Mouse (Mus musculus) left cerebral cortex, postnatal 4 days (tissue): ENCODE measurements around the gene Gpam. TPM values are rescaled to one million over a fixed set of nuclear protein-coding genes. Genes with fewer than 3 reads are reported as not detected.

Experiments
- DNase-seq: peaks from one replicate; pipeline ENCODE4 v3.0.0-alpha.2; 2022
- intact Hi-C: fragments of 180-260 bp; cut with DNase I; formaldehyde crosslinking; loops from one replicate; pipeline ENCODE4 v1.15.1; 2025
- total RNA-seq, 2 experiments: library from RNA; stranded (reverse); gene quantifications; 2 replicates each; pipeline ENCODE4 v1.2.3; 2021

Gpam gene
- total RNA-seq, 2 experiments from 2014 or later: 47.3 to 47.5 TPM

DNA sequence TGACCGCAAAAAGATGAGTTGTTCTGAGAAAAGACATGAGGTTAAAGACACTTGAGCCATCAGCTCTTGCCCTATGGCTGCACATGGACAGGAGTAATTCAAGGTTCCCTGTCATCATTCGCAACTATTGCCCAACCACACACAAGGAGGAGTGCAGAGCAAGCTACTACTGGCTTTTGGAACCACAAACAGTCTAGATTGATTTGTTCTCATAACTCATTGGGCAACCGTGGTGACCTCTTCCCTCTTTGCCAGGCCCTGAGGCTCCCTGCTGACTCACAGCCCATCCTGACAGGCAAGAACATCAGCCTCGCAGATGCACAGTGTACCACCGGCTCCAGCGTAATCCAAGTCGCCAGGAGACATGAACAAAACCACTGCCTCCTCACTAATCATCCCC is 12.3 kb upstream of the Gpam start:
- intact Hi-C loops: no loop called here
- no peak for DNase-seq

DNA sequence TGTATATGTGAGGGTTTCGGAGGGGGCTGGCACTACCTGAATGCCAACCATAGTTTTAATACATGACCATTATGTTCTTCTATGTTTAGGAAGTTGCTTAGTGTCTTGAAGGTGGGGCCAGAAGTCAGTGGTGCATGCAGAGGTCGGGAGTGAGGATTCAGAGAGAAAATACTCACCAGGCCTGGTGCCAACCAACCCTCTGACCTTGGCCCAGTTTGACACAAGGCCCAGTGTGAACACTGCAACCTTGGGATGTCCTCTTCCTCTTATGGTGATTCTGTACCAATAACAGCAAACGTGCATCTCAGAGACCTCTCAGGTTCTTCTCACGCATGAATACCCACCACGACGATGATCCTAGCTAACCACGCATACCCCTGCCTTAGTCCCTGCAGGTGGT is 11.5 kb upstream of the Gpam start:
- intact Hi-C loops: no loop called here
- no peak for DNase-seq

DNA sequence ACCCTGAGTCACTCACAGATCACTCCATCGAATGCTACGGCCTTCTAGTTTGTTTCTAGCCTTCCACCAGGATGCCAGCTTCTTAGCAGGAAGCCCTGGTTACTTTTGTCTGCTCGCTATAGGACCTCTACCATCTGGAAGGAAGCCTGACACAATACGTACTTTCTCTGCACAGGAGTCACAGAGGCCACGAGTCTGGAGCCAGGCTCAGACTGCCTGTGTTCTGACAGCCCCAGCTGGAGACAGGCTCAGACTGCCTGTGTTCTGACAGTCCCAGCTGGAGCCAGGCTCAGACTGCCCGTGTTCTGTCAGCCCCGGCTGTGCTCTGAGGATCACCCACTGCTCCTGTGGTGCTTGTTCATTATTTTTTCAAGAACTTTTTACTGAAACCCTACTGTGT is 10.8 kb upstream of the Gpam start:
- intact Hi-C loops: no loop called here
- peak; percentile 29 for DNase-seq

DNA sequence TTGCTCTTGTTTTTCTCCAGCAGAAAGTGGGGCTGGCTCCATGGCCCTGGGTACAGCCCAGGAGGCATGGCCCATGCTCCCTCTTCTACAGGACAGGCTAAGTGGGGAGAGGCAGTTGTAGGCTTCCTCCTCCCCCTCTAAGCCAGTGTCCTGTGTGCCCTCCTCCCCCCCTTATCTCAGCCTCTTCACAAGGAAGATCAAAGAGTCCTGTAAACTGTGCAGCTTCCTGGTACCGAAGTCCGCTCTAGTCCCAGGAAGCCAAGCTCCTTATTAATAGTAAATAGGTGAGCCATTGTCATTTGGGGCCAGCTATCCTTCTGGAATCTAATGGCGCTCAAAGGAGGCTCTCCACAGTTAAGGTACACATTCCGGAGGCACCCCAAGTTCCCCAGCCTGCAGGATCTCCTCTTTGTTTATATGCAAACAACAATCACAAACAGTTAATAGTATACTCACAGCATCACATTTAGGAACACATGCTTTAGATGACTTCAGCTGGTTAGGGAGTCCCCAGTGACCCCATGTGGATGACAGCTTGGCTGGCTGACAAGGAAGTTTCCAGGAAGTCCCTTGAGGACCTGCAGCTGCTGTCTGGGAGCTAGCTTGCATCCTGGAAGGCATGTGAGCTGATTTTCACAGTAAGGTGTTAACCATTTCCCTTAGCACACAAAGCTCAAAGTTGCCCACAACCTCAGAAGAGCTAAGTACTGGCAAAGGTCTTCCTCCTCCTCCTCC is 9.8 kb upstream of the Gpam start:
- DNase-seq: peak; percentile 21
- intact Hi-C loops: no loop called here

DNA sequence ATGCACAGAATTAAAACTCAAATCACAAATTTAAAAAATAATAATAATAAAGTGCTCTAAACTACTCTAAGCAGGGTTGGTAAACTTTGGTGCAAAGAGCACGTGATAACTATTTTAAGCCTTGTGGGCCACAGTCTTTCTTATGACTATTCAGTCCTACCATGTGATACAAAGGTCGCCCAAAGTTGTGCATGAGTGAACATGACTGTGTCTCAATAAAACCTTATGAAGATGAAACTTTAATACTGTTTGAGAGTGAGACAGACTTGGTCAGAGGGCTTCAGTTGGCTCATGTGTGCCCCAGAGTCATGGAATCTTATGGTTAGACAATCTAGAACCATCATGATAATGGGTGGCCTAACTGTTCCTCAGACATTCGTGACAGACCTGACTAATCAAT is 8.9 kb upstream of the Gpam start:
- no peak for DNase-seq
- intact Hi-C loops: no loop called here

DNA sequence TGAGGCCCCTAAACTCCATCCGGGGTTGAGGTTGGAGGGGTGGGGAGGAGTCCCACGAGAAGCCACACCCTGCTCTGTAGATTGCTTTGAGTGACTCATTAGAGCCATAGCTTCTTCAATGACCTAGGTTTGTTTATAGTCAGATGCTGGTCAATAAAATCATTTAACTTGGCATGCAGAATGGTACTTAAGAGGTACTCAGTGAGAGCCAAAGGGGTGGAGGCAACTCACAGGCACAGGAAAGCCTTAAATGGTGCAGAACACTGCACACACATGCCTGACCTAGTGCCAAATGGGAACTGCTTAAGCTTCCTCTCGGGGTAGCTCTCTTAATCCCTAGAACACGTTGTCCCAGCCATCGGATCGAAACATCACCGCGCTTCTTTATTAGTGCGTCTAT is 7.5 kb upstream of the Gpam start:
- intact Hi-C loops: no loop called here
- no peak for DNase-seq

DNA sequence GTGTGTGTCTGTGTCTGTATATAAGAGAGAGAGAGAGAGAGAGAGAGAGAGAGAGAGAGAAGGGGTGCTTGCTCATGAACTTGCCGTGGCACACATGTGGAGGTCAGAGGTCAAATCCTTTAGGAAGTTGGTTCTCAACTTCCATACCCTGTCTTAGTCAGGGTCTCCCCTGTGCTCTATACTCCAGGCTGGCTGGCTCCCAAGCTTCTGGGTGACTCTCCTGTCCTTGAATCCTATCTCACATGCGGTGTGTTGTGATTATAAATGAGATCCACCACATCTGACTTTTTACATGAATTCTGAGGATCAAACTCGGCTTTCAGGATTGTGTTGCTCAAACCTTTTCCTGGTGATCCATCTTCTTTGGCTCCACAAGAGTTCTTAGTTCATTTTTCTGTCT is 5.4 kb upstream of the Gpam start:
- intact Hi-C loops: no loop called here
- DNase-seq: no peak

DNA sequence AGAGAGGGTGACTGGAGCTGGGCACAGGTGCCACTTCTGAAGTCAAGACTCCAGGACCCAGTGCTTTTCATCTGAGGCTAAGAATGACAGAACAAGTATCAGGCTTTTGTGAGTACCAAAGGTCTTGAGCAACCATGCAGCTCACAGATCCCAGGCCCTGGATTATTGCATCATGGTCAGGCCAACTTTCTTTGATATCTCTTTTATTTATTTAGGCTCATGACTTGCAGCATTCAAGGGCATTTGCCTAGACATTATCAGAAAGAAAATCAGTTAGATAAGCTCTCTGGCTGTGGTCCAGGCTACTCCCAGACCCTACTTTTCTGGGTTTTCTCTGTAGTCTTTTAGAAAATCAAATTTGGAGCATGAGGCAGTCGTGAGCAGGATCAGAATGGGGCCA is 4.7 kb upstream of the Gpam start:
- no peak for DNase-seq
- intact Hi-C loops: no loop called here

DNA sequence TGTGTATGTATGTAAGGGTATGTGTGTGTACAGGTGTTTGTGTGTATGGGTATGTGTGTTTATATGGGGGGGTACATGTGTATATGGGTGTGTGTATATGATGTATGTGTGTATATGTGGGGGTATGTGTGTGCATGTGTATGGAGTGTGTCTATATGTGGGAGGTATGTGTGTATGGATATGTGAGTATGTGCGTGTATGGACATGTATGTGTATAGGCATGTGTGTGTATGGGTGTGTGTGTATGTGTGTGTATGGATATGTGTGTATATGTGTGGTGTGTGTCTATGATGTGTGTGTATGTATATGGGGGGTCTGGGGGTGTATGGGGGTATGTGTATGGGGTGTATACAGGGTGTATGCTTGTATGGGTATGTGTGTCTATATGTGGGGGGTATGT is 1.4 kb upstream of the Gpam start:
- no peak for DNase-seq
- intact Hi-C loops: no loop called here

DNA sequence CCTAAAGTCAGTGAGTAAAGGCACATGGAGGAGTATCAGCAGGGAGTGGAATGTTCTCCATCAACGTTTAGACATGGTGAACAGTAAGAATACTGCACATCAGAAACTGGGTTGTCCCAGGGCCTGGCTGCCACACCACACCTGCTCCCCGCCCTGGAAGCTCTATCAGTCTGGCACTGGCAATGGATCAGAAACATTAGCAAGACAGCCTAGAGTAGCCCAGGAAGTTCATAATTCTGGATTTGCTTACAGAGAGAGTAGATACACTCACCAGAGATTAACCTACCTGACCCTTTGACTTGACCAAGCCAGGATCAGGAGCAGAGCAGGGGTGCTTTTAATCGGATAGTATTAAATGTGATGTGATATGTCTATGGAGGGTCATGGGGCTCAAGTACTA is 1.6 kb downstream of the Gpam start:
- intact Hi-C loops: no loop called here
- DNase-seq: no peak

DNA sequence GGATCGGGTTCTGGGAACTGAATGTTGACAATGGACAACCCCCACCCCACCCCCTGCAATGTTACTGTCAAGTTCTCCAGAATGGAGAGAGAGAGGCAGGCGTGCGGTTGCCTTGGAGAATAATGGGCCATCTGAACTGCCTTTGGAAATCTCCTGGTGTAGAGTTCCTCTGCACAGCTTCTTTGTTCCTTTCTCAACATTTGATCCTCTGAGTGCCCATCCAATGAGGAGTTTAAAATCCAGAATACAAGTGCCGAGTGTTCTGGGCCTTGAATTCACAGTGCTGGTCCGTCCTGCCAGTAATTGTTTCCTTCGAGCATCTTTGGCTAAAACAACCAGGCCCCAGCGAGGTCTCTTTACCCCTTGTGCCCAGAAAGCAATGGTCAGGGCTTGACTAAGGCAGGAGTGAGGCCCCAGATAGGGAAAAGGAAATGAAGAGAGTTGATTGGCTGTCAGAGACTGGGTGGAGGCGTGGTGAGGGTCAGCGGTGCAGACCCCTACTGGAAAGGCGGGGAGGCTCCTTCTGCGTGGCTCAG is 4.0 kb downstream of the Gpam start:
- peak; percentile 57 for DNase-seq
- intact Hi-C loops: no loop called here

DNA sequence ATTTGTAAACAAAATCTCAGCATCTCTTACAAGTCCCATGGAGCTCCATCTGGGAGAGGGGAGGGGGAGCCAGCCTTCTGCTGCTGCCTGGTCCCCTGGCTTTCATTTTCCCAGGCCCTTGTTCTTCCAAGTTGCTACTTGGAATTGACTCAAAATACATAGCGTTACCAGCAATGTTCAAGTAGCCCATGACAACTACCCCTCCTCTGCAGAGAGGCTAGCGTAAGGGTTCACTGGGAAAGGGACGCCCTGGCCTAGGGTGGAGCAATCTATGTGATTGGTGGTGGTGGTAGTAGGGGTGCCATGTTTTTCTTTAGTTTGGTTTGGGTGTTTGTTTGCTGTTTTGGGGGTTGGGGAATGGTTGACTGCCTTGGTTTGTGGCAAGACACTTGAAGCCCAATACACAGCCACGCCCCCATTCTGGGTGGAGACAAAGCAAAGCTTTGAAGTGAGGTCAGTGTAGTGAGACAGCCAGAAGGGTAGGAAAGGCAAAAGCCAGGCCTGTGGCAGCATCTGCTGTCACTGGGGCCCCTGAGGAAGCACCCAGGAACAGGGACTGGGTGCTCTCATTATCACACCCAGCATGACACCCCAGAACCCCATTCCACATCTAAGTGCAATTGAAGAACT is 4.6 kb downstream of the Gpam start:
- DNase-seq: peak; percentile 37

DNA sequence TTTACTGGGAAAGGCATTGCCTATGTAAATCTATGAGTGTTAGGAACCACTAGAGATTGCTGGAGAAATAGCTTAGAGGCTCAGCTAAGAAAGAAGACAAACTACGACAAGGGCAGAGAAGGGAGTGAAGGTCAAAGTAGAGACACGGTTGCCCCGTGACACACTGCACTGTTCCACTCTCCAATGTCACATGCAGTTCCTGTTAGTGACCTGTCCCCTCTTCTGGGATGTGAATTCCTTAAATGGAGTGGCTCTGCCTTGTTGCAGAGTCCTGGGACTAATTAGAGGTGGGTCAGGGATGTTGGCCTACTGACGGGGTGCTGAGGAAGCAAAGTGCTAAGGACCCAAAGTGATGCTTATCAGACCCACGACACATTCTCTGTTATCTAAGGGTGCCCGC is 5.2 kb downstream of the Gpam start:
- intact Hi-C loops: no loop called here
- DNase-seq: no peak

More for the DNA sequence above, 4.6 kb downstream of the Gpam start:
- intact Hi-C loops: no loop called here

DNA sequence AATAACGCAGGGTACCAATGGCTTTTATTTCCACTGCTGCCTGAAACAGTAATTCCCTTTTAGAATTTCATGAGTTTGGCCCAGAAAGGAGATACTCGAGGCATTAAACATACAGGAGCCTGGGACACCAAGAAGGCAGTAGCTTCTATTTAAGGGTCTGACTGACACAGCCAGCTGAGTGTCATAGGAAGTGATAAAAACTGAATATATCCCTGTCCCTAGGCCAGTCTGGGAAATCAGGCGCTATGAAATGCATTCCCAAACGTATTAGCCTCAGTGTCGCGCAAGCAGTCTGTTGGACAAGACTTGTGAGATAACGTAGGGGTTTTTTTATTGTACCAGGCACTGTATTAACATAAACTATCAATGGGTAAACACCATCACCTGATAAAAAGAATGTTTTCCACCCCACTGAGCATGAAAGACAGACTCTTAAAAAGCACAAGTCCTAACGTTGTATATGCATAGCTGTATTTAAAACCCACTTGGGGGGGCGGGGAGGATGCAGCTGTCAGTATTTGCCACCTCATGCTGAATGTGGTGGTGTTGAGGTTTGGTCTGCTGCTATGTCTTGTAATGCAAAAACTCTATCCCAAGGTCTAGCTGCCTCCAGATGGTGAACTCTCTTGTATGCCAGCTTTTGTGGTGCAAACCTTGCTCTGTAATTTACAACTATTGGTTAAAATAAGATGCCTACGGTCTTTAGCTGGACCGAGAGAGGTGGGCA is 6.4 kb downstream of the Gpam start:
- intact Hi-C loops: no loop called here

DNA sequence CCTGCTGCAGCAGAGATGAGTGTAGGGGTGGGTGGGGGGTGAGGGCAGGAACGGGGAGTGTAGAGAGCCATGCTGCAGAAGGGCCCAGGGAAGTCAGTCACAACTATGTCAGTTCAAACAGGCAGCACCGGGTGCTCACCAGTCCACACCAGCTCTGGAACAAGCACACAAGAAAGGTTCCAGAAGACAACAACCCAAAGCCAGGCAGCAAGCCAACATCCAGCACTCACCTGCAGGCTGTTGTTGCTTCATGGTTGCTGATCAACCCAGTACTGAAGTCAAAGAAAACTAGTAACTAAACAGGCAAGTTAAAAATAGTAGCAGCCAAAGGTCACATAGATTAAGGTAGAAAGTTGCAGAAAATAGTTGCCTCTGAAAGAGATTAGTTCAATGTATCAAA is 7.5 kb downstream of the Gpam start:
- DNase-seq: no peak
- intact Hi-C loops: no loop called here

More for the DNA sequence above, 6.4 kb downstream of the Gpam start:
- DNase-seq: no peak

DNA sequence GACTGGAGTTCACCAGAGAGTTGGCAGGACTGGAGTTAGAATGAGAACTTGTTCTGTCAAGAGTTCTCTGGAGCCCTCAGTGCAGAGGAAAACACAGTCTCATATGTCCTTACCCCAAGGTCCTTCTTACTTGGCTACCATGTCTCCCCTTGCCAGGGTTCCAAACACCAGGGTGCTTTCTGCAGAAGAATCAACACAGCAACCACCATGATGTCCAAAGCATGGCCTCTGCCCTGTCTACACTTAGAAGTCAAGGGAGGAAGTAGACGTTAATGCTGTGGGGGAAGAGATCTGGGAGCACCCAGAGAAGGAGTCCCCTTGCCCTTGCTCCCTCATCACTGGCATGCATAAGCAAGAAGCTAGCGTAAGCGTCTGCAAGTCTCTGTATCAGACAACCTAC is 9.0 kb downstream of the Gpam start:
- intact Hi-C loops: no loop called here
- DNase-seq: no peak

DNA sequence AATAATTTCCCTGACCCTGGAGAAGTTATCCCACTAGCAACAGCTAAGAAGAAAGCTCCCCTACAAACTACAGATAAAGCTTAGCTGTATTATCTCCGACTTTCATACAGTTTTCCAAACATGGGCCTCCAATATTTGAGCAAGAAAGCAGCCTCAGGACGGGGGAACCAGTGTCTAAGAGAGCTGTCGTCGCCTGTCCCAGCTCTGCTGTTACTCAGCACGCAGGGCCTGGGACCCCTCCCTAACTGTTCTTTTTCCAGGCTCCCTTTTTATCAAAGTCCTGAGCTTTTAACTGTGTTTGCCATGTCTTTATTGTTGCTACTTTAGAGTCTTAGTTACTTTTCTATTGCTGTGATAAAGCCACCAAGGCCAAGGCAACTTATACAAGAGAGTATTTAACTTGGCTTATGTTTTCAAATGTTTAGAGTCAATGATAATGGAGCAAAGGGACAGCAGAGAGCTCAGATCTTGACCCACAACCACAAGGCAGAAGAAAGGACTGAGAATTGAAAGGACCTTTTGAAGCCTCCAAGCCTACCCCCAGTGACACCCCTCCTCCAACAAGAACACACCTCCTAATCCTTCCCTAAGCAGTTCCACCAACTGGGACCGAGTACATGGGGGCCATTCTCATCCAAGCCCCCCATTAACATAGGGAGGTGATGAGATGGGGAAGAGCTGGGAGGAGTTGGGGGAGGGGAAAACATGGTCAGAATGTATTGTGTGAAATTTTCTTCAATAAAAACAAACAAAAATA is 9.8 kb downstream of the Gpam start:
- intact Hi-C loops: no loop called here
- no peak for DNase-seq

DNA sequence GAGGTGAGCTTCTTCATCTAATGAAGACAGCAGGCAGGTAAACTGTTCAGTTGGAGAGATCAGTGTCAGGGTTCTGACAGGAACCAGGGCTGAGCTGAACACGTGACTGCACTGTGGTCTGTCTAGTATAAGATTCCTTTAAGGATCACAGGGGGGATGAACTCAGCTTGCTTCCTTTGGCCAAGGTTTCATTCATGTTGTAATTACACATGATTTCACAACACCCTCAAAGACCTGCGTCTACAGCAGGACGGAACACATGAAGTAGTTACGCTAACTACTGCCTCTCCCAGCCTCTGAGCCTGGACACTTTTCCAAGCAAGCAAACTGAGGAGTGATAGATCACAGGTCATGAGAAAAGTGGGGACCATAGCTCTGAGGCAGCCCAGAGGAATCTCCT is 11.5 kb downstream of the Gpam start:
- intact Hi-C loops: no loop called here
- no peak for DNase-seq

DNA sequence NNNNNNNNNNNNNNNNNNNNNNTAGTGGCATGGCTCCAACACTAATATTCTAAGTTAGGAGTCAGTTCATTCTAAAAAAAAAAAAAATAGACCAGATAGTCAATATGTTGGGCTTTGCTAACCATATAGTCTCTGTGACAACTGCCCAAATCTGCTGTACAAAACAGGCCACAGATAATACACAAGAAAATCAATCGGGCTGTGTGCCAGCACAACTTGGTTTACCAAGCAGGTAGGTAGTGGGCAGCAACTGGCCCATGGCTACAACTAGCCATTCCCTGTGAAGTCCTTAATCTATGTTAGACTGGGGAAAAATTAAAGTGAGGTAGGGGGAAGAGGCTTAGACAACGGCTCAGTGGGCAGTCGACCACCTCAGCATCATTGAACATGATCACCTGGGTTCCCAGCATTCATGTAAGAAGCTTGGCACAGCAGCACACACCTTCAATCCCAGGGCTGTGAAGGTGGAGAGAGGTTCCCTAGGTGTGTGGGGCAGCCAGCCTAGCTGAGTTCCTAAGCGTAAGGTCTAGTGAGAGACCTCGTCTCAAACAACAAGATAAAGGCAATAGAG is 12.1 kb downstream of the Gpam start:
- intact Hi-C loops: no loop called here

DNA sequence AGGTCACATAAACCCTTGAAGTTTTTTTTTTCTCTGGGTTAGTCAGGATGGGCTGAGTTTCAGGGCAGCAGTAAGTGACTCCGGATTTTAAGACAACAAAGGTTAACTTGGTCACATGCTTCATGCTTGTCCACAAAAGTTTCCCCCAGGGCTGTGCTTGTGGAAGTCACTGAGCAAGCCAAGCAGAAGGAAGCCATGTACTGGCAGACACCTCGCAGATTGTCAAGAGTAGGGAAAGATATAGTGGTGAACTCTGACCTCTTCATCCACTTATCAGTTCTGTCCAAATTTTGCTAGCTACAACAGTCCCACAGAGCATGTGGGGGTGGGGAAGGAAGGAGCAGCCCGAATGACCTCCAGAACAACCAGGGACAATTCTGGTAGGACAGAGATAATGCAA is 19.1 kb downstream of the Gpam start:
- intact Hi-C loops: no loop called here

More for the DNA sequence above, 12.1 kb downstream of the Gpam start:
- DNase-seq: no peak

DNA sequence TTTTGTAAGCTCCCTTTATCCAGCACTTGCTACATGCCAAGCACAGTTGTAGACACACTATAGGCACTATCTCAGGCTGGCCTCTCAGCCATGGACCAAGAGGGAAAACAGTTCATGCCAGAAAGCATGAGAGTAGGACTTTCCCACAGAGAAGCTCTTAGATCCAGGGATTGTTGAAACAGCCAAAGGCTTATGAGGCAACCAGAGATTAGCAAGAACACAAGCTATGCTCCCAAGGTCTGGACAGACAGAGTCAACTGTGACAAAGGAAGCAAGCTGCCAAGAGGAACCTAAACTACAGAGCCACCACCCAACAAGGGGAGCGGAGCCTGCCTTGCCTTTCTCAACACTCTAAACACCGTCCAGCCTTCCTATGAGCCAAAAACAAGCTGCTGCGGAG is 21.1 kb downstream of the Gpam start:
- DNase-seq: no peak
- intact Hi-C loops: no loop called here

More for the DNA sequence above, 19.1 kb downstream of the Gpam start:
- DNase-seq: no peak
